Mouse (Mus musculus) heart, embryonic 16.5 days (tissue): ENCODE measurements around the gene Abl2. TPM values are rescaled to one million over a fixed set of nuclear protein-coding genes. Genes with fewer than 3 reads are reported as not detected.

Experiments used
- ATAC-seq: fragments of 200-750 bp; cut with Nextera tagmentation; replicated peaks from 2 replicates; pipeline ENCODE4 v1.8.0; 2017; ENCODE audit warnings: moderate number of reproducible peaks; ENCODE audit not compliant: insufficient read depth, low FRiP score; ENCODE audit errors: extremely low read depth
- H3K27ac ChIP-seq: fragments of 300-500 bp; sonication (generic); 2 replicates; pipeline ENCODE4 v1.5.1; 2014; ENCODE audit warnings: mild to moderate bottlenecking, low read length, control low read depth, moderate library complexity
- H3K27me3 ChIP-seq: fragments of 300-500 bp; sonication (generic); 2 replicates; pipeline ENCODE4 v1.6.1; 2014; ENCODE audit warnings: low read length, mixed read lengths; ENCODE audit not compliant: control insufficient read depth, insufficient read depth
- H3K36me3 ChIP-seq: fragments of 300-500 bp; sonication (generic); 2 replicates; pipeline ENCODE4 v1.6.1; 2014; ENCODE audit not compliant: control insufficient read depth, insufficient read depth
- H3K4me1 ChIP-seq: fragments of 300-500 bp; sonication (generic); 2 replicates; pipeline ENCODE4 v1.6.1; 2014; ENCODE audit warnings: low read length, mixed read lengths; ENCODE audit not compliant: control insufficient read depth, insufficient read depth
- H3K4me2 ChIP-seq: fragments of 300-500 bp; sonication (generic); 2 replicates; pipeline ENCODE4 v1.6.1; 2014; ENCODE audit warnings: low read depth, mild to moderate bottlenecking, control low read depth, low read length
- H3K4me3 ChIP-seq: fragments of 300-500 bp; sonication (generic); 2 replicates; pipeline ENCODE4 v1.5.1; 2014; ENCODE audit warnings: mild to moderate bottlenecking, control low read depth, low read length
- H3K9ac ChIP-seq: fragments of 300-500 bp; sonication (generic); 2 replicates; pipeline ENCODE4 v1.6.1; 2014; ENCODE audit warnings: low read length, control low read depth
- H3K9me3 ChIP-seq: fragments of 300-500 bp; sonication (generic); replicated peaks from 2 replicates; pipeline ENCODE4 v1.6.1; 2016; ENCODE audit warnings: low read length; ENCODE audit not compliant: control insufficient read depth
- WGBS: fragments of 180-500 bp; shearing (Covaris S2); extraction: QIAGEN DNeasy Blood & Tissue Kit; methylation state at CpG from one replicate; pipeline ENCODE4 v1.1.7; 2014; 5-methylcytosine and 5-hydroxymethylcytosine counted together
- polyA plus RNA-seq: library from polyadenylated mRNA; unstranded; fragments of >200 nt; fragmentation: Nextera tagmentation; extraction: Ambion mirVana; gene quantifications from 2 replicates; pipeline ENCODE4 v1.2.1, GENCODE M21; 2015

The Abl2 gene
- polyA plus RNA-seq, 1 experiment from 2014 or later = 2.7 TPM

- Histone ChIP-seq H3K9ac (no peak overlapping the region), H3K4me2 (peak overlapping the region; percentile 38), H3K27ac (peak overlapping the region; percentile 75)
Measured at GRCm38 (mm10) chr1:156667141-156667926, 108.7 kb downstream of the Abl2 start.

GRCm38 (mm10) chr1:156668602-156669001, 110.0 kb downstream of the Abl2 start:
- H3K4me2 ChIP-seq = no peak overlapping the region
- H3K36me3 ChIP-seq = no peaks in the 10 kb centered on the region
- no peak overlapping the region for H3K4me3 ChIP-seq
- H3K9me3 ChIP-seq = no peaks in the 10 kb centered on the region
- no peaks in the 10 kb centered on the region for H3K27me3 ChIP-seq
- H3K9ac ChIP-seq = no peak overlapping the region
- 35% methylated on average over 5 of the region's 5 CpGs for WGBS
- H3K27ac ChIP-seq = no peak overlapping the region
- H3K4me1 ChIP-seq = peaks cover 18% of the 10 kb centered on the region
- ATAC-seq = no peak

More at GRCm38 (mm10) chr1:156667141-156667926, 108.7 kb downstream of the Abl2 start:
- Histone ChIP-seq H3K4me1 (peaks cover 12% of the 10 kb centered on the region), H3K36me3 (no peaks in the 10 kb centered on the region), H3K27me3 (no peaks in the 10 kb centered on the region), H3K9me3 (no peaks in the 10 kb centered on the region), H3K4me3 (no peak overlapping the region)
- peak; percentile 89 for ATAC-seq
- WGBS = 52% methylated on average over 23 of the region's 23 CpGs

GRCm38 (mm10) chr1:156669208-156669983, 110.8 kb downstream of the Abl2 start:
- H3K27me3 ChIP-seq = no peaks in the 10 kb centered on the region
- H3K9ac ChIP-seq = no peak overlapping the region
- 47% methylated on average over 11 of the region's 11 CpGs for WGBS
- H3K36me3 ChIP-seq = no peaks in the 10 kb centered on the region
- H3K4me3 ChIP-seq = no peak overlapping the region
- H3K4me1 ChIP-seq = peaks cover 18% of the 10 kb centered on the region
- H3K4me2 ChIP-seq = no peak overlapping the region
- no peaks in the 10 kb centered on the region for H3K9me3 ChIP-seq
- no peak for ATAC-seq
- H3K27ac ChIP-seq = no peak overlapping the region

GRCm38 (mm10) chr1:156671921-156672320, 113.3 kb downstream of the Abl2 start:
- Histone ChIP-seq H3K4me3 (no peak overlapping the region), H3K9ac (no peak overlapping the region), H3K9me3 (no peaks in the 10 kb centered on the region), H3K27me3 (no peaks in the 10 kb centered on the region), H3K4me2 (no peak overlapping the region), H3K27ac (no peak overlapping the region), H3K4me1 (peaks cover 16% of the 10 kb centered on the region), H3K36me3 (no peaks in the 10 kb centered on the region)
- WGBS = 94% methylated on average over 3 of the region's 3 CpGs
- no peak for ATAC-seq

- H3K9me3 ChIP-seq = no peaks in the 10 kb centered on the region
- peak overlapping the region; percentile 80 for H3K9ac ChIP-seq
- no peak for ATAC-seq
- no peaks in the 10 kb centered on the region for H3K36me3 ChIP-seq
- 15% methylated on average over 14 of the region's 14 CpGs for WGBS
- peak overlapping the region; percentile 74 for H3K4me3 ChIP-seq
- peak overlapping the region; percentile 97 for H3K4me2 ChIP-seq
- peaks cover 9% of the 10 kb centered on the region for H3K4me1 ChIP-seq
- H3K27ac ChIP-seq = no peak overlapping the region
- no peaks in the 10 kb centered on the region for H3K27me3 ChIP-seq
Measured at GRCm38 (mm10) chr1:156672720-156673475, 114.3 kb downstream of the Abl2 start.

GRCm38 (mm10) chr1:156673476-156674194, 115.0 kb downstream of the Abl2 start:
- Histone ChIP-seq H3K27me3 (no peaks in the 10 kb centered on the region), H3K9ac (peak overlapping the region; percentile 80), H3K4me1 (peaks cover 9% of the 10 kb centered on the region), H3K4me2 (peak overlapping the region; percentile 97), H3K4me3 (peak overlapping the region; percentile 74), H3K27ac (peak overlapping the region; percentile 64), H3K36me3 (no peaks in the 10 kb centered on the region), H3K9me3 (no peaks in the 10 kb centered on the region)
- WGBS = 1% methylated on average over 29 of the region's 29 CpGs
- ATAC-seq = peak; percentile 26; the same call in 1 of the 2 replicates

- Histone ChIP-seq H3K4me3 (peak within 1 kb of the TSS; percentile 74), H3K36me3 (peaks cover 1% of the 10 kb centered on the region), H3K9me3 (no peaks in the 10 kb centered on the region), H3K9ac (peak within 1 kb of the TSS; percentile 80), H3K27ac (peak within 1 kb of the TSS; percentile 64), H3K27me3 (no peaks in the 10 kb centered on the region), H3K4me2 (peak within 1 kb of the TSS; percentile 97), H3K4me1 (peaks cover 9% of the 10 kb centered on the region)
- peak; percentile 83 for ATAC-seq
- 6% methylated on average over 37 of the region's 37 CpGs for WGBS
Measured at GRCm38 (mm10) chr1:156674195-156675000, 115.8 kb downstream of the Abl2 start, which contains the start of gene Tor3a. Gene Tor3a (minus strand): TSS chr1:156674356.

- H3K9ac ChIP-seq = no peak overlapping the region
- 23% methylated on average over 12 of the region's 12 CpGs for WGBS
- peaks cover 9% of the 10 kb centered on the region for H3K4me1 ChIP-seq
- no peak overlapping the region for H3K4me3 ChIP-seq
- H3K9me3 ChIP-seq = no peaks in the 10 kb centered on the region
- no peak overlapping the region for H3K4me2 ChIP-seq
- H3K36me3 ChIP-seq = peaks cover 9% of the 10 kb centered on the region
- no peak for ATAC-seq
- H3K27ac ChIP-seq = no peak overlapping the region
- H3K27me3 ChIP-seq = no peaks in the 10 kb centered on the region
Measured at GRCm38 (mm10) chr1:156676171-156676570, 117.6 kb downstream of the Abl2 start.
